Mouse (Mus musculus) embryonic facial prominence, embryonic 15.5 days (tissue): ENCODE measurements around the gene Ankrd13d. TPM values are rescaled to one million over a fixed set of nuclear protein-coding genes. Genes with fewer than 3 reads are reported as not detected.

Experiments used
- ATAC-seq: fragments of 200-750 bp; cut with Nextera tagmentation; 2 replicates; pipeline ENCODE4 v1.8.0; 2017; ENCODE audit warnings: low read depth, moderate TSS enrichment; ENCODE audit not compliant: insufficient number of reproducible peaks, low FRiP score, low TSS enrichment
- H3K27ac ChIP-seq: fragments of 300-500 bp; sonication (generic); replicated peaks from 2 replicates; pipeline ENCODE4 v1.5.1; 2015; ENCODE audit warnings: mild to moderate bottlenecking, inconsistent platforms
- H3K27me3 ChIP-seq: fragments of 300-500 bp; sonication (generic); 2 replicates; pipeline ENCODE4 v1.6.1; 2015; ENCODE audit warnings: inconsistent platforms
- H3K36me3 ChIP-seq: fragments of 300-500 bp; sonication (generic); 2 replicates; pipeline ENCODE4 v1.6.1; 2015; ENCODE audit warnings: mild to moderate bottlenecking, inconsistent platforms
- H3K4me1 ChIP-seq: fragments of 300-500 bp; sonication (generic); 2 replicates; pipeline ENCODE4 v1.6.1; 2015; ENCODE audit warnings: inconsistent platforms
- H3K4me2 ChIP-seq: fragments of 300-500 bp; sonication (generic); replicated peaks from 2 replicates; pipeline ENCODE4 v1.6.1; 2015; ENCODE audit warnings: mild to moderate bottlenecking, inconsistent platforms
- H3K4me3 ChIP-seq: fragments of 300-500 bp; sonication (generic); replicated peaks from 2 replicates; pipeline ENCODE4 v1.5.1; 2015; ENCODE audit warnings: mild to moderate bottlenecking, inconsistent platforms
- H3K9ac ChIP-seq: fragments of 300-500 bp; sonication (generic); 2 replicates; pipeline ENCODE4 v1.6.1; 2015; ENCODE audit warnings: inconsistent platforms
- H3K9me3 ChIP-seq: fragments of 300-500 bp; sonication (generic); replicated peaks from 2 replicates; pipeline ENCODE4 v1.6.1; 2016; ENCODE audit warnings: inconsistent platforms
- WGBS: fragments of 180-500 bp; shearing (Covaris S2); methylation state at CpG from one replicate; pipeline ENCODE4 v1.1.7; 2015; 5-methylcytosine and 5-hydroxymethylcytosine counted together
- microRNA-seq: library from miRNA; unstranded; fragments of <30 nt; microRNA quantifications from one replicate; pipeline ENCODE4, GENCODE M21; 2016; ENCODE audit warnings: borderline number of aligned reads
- polyA plus RNA-seq: library from polyadenylated mRNA; unstranded; fragments of >200 nt; fragmentation: Nextera tagmentation; extraction: Ambion mirVana; gene quantifications from 2 replicates; pipeline ENCODE4 v1.2.1, GENCODE M21; 2015

Gene Ankrd13d
- polyA plus RNA-seq, 1 experiment from 2014 or later: 13.0 TPM

DNA sequence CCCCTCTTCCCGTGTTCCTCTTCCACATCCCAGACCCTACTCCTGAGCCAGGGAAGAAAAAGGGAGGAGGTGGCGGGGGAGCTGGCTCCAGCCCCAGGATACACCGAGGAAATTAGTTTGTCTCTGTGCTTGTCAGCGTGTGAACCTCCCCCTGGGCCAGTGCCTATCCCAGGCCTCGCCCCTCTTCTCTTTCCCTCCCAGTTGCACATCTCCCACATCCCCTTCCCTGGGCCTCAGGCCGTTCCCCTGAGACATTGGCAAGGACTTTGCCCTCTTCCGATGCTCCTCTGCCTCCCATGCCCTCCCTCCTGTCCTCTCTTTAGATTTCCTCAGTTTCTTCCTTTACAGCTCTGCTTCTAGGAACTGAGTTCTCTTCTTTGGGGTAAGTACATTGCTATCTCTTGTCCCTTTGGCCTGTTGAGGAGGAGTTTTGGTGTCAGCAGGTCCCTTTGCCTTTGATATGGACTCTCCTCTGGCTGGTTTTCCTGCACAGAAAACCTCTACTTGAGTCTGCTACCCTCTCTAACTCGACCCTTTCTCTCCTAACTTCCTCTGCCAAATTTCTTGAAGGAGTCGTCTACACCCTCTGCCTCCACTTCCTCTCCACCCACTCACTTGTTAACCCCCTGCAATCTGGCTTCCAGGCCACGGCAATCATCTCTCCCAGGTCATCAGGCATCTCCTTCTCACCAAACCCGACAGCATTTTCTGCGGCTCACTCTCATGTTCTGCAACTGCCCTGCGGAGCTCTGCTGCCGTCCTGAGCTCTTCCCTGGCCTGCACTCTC lies 61.8 kb downstream of the Ankrd13d start:
- H3K27ac ChIP-seq: peak overlapping the region; percentile 74
- ATAC-seq: peak; percentile 66
- no peak overlapping the region for H3K9ac ChIP-seq
- no peaks in the 10 kb centered on the region for H3K27me3 ChIP-seq
- no peak overlapping the region for H3K4me3 ChIP-seq
- H3K4me1 ChIP-seq: peaks cover 61% of the 10 kb centered on the region
- peak overlapping the region; percentile 29 for H3K4me2 ChIP-seq
- H3K9me3 ChIP-seq: no peaks in the 10 kb centered on the region
- 27% methylated on average over 14 of the region's 14 CpGs for WGBS
- H3K36me3 ChIP-seq: peaks cover 16% of the 10 kb centered on the region; the same call in 1 of the 2 replicates

DNA sequence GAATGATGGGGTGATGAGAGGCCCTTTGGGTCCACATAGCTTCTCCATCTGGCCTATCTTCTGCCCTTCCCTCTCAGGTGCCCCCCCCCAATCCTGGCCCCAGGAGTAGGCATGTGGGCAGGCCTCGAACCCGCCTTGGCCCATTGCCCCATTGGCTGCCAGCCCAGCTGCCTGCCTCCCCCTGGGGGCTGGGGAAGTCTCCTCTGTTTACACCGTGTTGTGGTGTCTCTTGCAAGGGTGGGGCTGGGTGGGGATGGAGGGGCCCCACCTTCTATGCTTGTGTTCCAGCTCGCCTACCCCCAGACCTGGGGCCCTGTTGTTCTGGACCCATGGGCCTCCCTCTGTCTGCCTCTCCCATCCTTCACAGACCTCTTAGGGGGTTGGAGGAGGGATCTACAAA lies 62.5 kb downstream of the Ankrd13d start:
- no peaks in the 10 kb centered on the region for H3K9me3 ChIP-seq
- 30% methylated on average over 4 of the region's 4 CpGs for WGBS
- no peaks in the 10 kb centered on the region for H3K27me3 ChIP-seq
- peak overlapping the region; percentile 29 for H3K4me2 ChIP-seq
- ATAC-seq: 0 out of 2 replicates have a peak, but pooled peaks have one; percentile 20
- no peak overlapping the region for H3K4me3 ChIP-seq
- no peak overlapping the region for H3K9ac ChIP-seq
- H3K27ac ChIP-seq: peak overlapping the region; percentile 74
- peaks cover 67% of the 10 kb centered on the region for H3K4me1 ChIP-seq
- peaks cover 16% of the 10 kb centered on the region; the same call in 1 of the 2 replicates for H3K36me3 ChIP-seq

Small RNAs within 50 kb of the gene (microRNA-seq; reads per million reads assigned to microRNA genes)
- not detected for gene Mir6985

Other genes with a start within 250 kb of the Ankrd13d start
- gene Gstp1, start 245.2 kb downstream of the Ankrd13d start, polyA plus RNA-seq: 511 and 558 TPM in 2 replicates
- 3.4 and 3.7 TPM in 2 replicates for gene Gstp2, start 237.1 kb downstream of the Ankrd13d start, polyA plus RNA-seq
- gene Gstp3, start 223.6 kb downstream of the Ankrd13d start, polyA plus RNA-seq: 0.41 and 0.77 TPM in 2 replicates
- gene Cabp2, start 201.6 kb downstream of the Ankrd13d start, polyA plus RNA-seq: not detected in 2 replicates
- 84.6 and 92.8 TPM in 2 replicates for gene Cdk2ap2, start 186.0 kb downstream of the Ankrd13d start, polyA plus RNA-seq
- 9.7 and 10.8 TPM in 2 replicates for gene Pitpnm1, start 183.1 kb downstream of the Ankrd13d start, polyA plus RNA-seq
- gene Aip, start 157.3 kb downstream of the Ankrd13d start, polyA plus RNA-seq: 98.5 and 100 TPM in 2 replicates
- not detected in 2 replicates for gene Gpr152, start 143.3 kb downstream of the Ankrd13d start, polyA plus RNA-seq
- gene Cabp4, start 139.1 kb downstream of the Ankrd13d start, polyA plus RNA-seq: 0.31 and 0.37 TPM in 2 replicates
- 159 and 178 TPM in 2 replicates for gene Coro1b, start 134.5 kb downstream of the Ankrd13d start, polyA plus RNA-seq
- gene Ptprcap, start 129.5 kb downstream of the Ankrd13d start, polyA plus RNA-seq: 4.8 and 6.2 TPM in 2 replicates
- 66.2 and 70.4 TPM in 2 replicates for gene Rps6kb2, start 119.8 kb downstream of the Ankrd13d start, polyA plus RNA-seq
- gene Carns1, start 107.7 kb downstream of the Ankrd13d start, polyA plus RNA-seq: 3.4 and 5.4 TPM in 2 replicates
- gene Tbc1d10c, start 91.9 kb downstream of the Ankrd13d start, polyA plus RNA-seq: 3.6 and 5.1 TPM in 2 replicates
- gene Ppp1ca, start 91.1 kb downstream of the Ankrd13d start, polyA plus RNA-seq: 745 and 794 TPM in 2 replicates
- gene Rad9a, start 81.5 kb downstream of the Ankrd13d start, polyA plus RNA-seq: 33.6 and 35.0 TPM in 2 replicates
- gene Clcf1, start 68.9 kb downstream of the Ankrd13d start, polyA plus RNA-seq: 10.1 and 10.2 TPM in 2 replicates
- not detected in 2 replicates for gene AC109138.7, start 68.8 kb downstream of the Ankrd13d start, polyA plus RNA-seq
- gene Pold4, start 51.2 kb downstream of the Ankrd13d start, polyA plus RNA-seq: 33.5 and 34.0 TPM in 2 replicates
- gene Ssh3, start 14.0 kb downstream of the Ankrd13d start, polyA plus RNA-seq: 27.5 and 34.4 TPM in 2 replicates
- gene Grk2, start 23.1 kb upstream of the Ankrd13d start, polyA plus RNA-seq: 20.1 and 24.4 TPM in 2 replicates
- 50.4 and 55.0 TPM in 2 replicates for gene Kdm2a, start 115.1 kb upstream of the Ankrd13d start, polyA plus RNA-seq
- 47.4 and 50.5 TPM in 2 replicates for gene Rhod, start 156.3 kb upstream of the Ankrd13d start, polyA plus RNA-seq
- gene Syt12, start 194.3 kb upstream of the Ankrd13d start, polyA plus RNA-seq: 1.5 and 1.7 TPM in 2 replicates
- gene 2010003K11Rik, start 215.4 kb upstream of the Ankrd13d start, polyA plus RNA-seq: not detected in 2 replicates
- 20.1 and 20.2 TPM in 2 replicates for gene Pcx, start 227.3 kb upstream of the Ankrd13d start, polyA plus RNA-seq